Mouse (Mus musculus): ENCODE measurements around the gene Mid1.

The Mid1 gene

DNA sequence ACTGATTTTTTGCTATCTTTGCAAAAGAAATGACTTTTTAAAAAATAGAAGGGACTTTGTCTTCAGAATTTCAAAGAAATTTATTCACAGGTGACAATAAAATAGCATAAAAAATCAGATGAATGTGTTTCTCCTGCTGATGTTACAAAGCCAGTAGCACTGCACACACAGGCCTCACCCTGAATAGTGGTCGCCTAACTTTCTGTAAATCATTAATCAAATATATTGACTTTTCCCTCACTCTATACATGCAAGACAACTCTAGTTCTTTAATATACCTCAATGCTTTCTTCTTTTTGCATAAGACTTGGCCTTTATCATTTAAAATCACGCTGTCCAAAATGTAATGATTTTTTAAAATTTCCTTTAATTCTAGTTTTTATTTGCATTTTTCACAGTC, 126.8 kb downstream of the Mid1 start:
- DNase-seq (ENCODE audit: low spot score in 2 of 2): no peak

DNA sequence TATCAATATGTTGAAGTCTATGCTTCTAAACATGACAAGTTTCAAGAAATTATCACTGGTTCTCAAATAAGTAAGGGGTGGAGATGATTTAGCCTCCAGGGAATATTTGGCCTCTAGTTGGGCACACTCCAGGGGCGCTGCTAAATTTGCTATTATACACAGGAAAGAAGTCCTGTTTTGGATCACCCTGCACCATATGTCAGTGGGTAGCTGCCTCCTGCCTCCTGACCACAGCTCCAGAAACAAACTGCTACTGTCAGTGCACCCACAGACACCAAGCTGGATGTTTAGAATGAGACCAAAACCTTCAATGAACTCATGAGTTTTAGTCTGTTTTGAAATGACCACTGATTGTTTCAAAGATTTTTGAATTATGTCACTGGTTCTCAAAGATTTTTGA, 128.7 kb downstream of the Mid1 start:
- no peak for DNase-seq (ENCODE audit: low spot score in 2 of 2)

DNA sequence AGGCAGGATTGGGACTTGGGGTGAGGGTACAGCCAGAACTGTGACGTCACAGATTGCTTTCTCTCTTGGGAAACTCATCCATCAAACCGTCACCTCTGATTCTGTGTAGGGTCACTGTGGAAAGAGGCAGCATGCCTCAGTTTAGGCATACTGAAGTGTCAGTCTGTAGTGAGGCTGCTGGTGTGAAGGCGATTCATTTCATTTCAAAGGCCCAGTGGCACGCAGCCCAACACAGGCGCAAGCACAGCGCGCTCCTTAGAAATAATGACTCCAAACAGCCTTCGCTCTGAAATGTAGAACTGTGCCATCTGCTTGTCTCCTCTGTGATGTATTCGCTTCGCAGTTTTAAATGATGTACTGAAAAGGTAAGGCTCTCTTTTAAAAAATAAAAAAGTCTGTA, 141.9 kb downstream of the Mid1 start:
- DNase-seq (ENCODE audit: low spot score in 2 of 2): no peak

DNA sequence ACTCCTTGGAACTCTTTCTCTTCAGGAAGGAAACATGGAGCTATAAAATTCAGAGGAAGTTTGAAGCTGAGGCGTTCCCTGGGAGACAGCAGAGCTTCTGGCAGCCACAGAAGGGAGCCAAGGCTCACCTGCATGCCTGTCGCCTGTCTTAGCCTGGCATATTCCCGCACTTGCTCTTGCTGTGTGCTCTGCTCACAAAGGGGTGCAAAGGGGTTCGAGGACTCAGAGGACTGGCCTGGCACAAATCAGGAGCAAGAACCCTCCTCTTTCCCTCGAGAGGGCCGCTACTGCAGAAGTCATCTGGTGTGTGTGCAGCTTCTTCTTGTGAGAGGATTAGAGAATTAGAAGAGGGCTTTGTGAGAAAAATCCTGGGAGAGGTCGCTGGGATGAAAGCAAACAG, 142.7 kb downstream of the Mid1 start:
- DNase-seq (ENCODE audit: low spot score in 2 of 2): no peak

DNA sequence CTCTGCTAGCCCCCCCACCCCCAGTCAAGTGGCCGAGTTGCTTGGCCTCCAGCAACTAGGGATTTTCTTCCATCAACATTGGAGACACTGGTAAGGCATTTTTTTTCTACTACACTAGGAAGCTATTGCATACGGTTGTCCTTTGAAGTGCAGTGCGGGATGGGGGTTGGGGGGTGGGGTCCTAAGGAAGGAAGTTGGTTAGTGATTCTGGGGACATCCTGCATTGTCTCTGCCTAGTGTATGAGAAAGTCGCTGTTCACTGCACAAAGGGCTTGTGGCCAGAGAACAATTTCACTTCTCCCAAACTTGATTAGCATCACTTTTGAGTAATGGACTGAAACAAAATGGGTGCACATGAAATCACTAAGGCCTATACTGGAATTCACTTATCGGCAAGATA, 143.1 kb downstream of the Mid1 start:
- DNase-seq (ENCODE audit: low spot score in 2 of 2): peak in 1 of 2 experiments; percentile 6

DNA sequence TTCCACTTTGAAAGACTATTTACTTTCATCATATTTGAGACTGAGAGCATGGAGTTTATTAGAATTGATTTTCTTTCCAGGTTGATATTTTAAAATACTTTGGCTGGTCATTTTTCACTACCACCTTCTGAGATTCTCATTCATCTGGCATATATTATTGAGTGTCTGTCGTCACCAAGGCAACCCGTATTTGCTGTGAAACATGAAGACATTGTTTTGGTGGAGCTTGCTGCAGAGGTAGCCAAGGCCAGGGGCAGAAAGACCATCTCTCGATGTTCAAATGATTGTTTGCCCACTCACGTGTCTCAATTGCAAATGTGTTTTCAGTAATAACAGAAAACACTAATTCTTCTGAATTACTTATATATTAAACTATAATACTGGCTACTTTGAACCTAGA, 145.1 kb downstream of the Mid1 start:
- DNase-seq (ENCODE audit: low spot score in 2 of 2): no peak

DNA sequence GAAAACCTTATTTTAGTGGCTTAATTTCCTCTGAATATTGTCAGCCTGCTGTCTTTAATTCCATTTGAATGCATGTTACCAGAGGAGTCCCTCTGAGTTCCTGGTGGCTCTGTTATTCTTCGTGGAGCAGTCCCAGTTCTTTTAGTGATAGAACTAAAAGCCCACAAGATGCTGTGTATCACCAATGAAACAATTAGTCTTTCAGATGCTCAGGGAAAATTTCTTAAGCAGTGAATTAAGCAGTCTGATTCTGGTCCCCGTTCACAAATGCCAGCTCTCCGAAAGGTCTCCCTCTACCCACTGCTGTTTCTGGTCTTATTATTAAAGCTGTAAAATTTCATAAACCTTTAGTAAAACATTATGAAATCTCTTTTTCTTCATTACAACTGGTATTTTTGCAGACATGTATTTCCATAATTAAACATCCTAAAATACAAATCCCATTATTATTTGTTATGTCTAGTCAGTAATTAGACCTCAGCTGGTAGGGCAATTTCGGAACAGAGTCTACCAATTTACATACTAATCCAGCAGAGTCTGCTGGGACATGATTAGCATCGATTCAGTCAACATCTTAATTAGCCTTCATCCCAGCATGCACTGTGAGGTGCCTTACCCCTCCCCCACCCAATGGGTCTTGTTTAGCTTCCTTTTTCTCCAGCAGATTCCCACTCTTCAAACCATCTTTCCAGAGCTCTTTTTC, 153.1 kb downstream of the Mid1 start:
- DNase-seq (ENCODE audit: low spot score in 2 of 2): no peak

DNA sequence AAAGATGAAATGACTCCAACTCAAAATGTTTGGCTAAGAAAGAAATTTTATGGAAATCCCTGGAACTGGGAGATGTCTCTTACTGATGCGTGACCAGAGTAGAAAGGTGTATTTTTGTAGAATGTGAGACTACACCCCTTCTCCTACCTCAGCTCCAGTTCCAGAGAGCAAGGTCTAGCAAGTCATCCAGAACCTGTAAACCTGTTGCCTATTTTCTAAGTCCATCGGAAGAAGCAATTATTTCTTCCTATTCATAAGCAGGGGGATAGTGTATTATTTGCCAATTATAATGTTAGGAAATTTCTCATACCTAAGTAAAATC, 153.6 kb downstream of the Mid1 start:
- DNase-seq (ENCODE audit: low spot score in 2 of 2): no peak

DNA sequence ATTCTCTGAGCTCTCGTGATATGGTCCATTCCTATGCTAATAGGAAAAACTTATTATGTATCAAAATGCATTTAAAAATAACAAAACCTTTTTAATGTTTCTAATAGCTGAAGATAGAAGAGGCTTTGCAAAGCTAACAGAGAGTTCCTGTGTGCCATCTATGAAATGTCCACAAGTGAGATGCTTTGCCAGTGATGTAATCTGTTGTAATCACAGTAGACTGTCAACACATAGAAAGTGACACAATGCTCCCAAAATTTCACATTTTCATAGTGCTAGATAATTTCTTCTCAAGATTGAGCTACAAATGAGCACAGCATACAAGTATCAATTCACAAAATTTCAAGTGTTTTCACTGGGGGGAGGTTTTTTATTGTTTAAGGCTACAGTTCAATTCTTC, 158.3 kb downstream of the Mid1 start:
- DNase-seq (ENCODE audit: low spot score in 2 of 2): no peak

DNA sequence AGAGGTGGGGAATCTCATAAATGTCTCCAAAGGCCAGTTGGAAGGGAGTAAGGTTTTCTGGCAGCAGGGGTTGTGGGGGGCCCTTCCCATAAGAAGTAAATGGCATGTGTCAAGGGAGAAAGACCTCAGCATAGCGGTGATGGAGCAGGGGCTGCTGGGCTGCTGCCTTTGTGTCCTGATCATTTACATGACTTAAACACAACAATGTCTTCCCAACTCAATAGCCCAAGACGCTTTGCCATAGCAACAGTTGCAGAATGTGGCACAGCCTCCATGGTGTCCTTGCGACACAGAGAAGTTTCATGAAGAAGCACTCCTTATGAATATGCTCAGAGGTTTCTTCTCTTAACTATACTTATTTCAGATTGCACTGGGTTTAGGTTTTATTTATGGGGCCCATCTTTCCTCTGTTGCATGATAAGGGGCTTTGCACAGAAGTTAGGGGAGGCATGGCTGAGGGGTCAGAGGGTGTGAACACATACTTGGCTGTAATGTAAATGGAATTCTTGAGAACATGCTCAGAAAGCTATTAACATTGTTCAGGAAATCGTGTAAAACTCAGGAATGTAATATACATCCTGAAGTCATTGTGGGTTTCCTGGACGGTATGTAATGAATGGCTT, 159.3 kb downstream of the Mid1 start:
- DNase-seq (ENCODE audit: low spot score in 2 of 2): no peak

DNA sequence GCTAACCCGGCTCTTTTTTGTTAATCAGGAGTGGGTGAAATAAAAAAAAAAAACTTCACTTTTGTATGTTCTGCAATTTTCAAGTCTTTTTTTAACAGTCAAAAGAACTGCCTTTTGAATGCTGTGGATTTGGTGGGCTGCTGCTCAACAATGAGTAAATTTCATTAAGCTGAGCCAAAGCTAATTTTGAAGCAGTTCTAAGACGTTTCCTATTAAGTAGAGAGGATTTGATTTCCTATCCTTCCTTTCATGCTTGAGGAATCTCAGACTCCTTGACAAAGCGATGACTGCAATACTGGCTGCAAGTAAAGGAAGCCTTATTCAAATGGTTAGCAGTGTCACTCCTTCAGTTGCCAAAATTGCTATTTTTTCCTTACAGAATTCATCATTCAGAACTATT, 161.2 kb downstream of the Mid1 start:
- no peak for DNase-seq (ENCODE audit: low spot score in 2 of 2)

DNA sequence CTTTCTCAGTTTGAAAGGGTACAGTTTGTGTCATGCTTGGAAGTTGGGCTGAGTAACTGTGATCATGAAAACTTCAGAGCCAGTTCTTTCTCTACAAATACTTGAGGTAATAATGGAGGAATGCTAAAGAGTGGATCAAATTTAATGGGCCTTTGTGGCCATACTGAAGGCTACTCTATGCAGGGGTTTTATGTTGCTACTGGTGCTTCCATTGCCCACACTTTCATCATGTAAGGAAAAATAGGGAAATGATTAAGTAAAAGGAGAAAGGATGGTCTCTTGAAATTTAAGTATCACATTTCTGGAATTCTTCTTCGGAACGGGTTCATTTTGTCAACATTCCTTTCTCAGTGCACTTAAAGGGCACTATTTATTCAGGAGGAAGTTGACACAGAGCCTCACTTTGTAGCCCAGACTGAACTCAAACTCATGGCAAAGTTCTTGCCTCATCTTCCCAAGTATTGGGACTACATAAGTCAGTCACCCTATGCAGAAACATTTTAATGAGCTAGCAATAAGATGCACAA, 176.3 kb downstream of the Mid1 start:
- DNase-seq (ENCODE audit: low spot score in 2 of 2): no peak

DNA sequence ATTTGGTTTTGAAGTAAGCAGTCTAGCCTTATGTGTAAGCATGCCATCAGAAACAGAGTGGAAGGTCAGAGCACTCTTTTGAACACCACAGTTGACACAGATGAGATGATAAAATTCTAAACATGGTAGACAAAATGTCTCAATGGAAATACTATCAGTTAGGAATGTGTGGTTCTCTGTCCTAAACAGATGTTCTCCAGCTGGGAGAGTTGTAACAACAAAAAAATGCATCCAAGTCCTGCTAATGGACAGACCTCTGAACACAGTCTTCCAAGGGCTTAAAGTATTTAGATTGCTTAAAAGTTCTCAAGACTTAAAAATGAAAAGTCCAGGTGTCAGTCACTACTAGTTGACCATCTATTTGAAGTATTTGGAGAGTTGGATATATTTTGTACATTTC, 177.4 kb downstream of the Mid1 start:
- DNase-seq (ENCODE audit: low spot score in 2 of 2): no peak

DNA sequence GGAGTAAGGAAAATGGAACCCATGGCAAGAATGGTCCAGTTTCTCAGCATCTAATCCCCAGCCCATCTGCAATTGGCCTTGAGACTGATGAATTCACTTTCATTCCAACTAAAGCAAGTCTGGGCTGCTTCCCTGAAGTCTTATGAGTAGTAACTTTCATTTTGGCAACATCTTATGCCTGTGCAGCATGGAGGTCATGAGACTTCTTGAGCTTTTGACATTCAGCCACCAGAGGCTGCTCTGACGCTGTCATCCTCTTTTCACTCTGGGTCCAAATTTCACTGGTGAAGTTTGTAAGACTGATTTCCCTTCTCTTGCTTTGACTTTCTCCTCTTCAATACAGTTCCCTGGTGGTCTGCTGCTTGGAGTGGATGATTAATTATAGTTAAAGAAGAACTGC, 177.8 kb downstream of the Mid1 start:
- DNase-seq (ENCODE audit: low spot score in 2 of 2): peak in 1 of 2 experiments; percentile 18

DNA sequence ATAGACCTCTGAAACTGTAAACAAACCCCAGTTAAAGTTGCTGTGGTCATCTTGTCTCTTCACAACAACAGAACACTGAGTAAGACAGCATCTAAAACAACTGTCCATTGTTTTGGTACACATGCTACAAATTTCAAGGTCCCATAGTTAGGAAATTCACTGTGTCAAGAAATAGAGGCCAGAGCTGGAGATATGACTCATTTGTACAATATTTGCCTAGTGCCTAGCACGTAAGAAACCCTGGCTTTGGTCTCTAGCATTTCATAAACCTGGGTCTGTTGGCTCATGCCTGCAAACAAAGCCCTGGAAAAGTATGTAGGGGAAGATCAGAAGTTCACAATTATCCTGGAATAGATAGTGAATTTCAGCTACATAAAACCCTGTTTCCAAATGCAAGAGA, 178.8 kb downstream of the Mid1 start:
- no peak for DNase-seq (ENCODE audit: low spot score in 2 of 2)

DNA sequence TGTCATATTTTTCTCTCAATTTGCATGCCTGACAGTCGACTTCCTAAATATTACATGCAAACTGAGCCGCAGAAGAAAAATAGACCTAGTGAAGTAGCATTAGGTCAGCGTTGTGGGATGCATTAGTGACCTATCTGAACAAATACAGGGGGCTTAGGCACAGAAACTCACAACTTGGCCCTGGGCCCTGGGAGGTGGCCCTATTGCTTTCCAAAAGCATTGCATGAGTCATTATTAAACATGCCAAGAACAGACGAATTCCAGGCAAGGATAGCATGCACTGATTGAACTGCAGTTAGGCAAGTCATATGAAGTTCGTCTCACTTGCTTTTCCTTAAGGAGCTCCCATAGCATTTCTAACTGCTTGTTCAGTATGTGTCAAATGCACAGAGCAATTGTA, 183.2 kb downstream of the Mid1 start:
- no peak for DNase-seq (ENCODE audit: low spot score in 2 of 2)

DNA sequence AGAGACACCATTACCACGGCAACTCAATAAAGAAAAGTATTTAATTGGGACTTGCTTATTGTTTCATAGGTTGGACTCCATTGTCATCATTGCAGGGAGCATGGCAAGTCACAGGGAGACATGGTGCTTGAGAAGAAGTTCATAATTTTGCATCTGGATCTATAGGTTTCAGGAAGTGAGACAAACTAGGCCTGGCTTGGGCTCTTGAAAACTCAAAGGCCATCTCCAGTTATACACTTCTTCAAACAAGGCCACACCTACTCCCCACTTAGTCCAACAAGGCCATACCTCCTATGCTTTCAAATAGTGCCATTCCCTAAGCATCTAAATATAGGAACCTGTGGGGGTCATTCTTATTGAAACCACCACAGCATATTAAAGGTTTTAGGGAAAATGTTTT, 189.5 kb downstream of the Mid1 start:
- DNase-seq (ENCODE audit: low spot score in 2 of 2): no peak

DNA sequence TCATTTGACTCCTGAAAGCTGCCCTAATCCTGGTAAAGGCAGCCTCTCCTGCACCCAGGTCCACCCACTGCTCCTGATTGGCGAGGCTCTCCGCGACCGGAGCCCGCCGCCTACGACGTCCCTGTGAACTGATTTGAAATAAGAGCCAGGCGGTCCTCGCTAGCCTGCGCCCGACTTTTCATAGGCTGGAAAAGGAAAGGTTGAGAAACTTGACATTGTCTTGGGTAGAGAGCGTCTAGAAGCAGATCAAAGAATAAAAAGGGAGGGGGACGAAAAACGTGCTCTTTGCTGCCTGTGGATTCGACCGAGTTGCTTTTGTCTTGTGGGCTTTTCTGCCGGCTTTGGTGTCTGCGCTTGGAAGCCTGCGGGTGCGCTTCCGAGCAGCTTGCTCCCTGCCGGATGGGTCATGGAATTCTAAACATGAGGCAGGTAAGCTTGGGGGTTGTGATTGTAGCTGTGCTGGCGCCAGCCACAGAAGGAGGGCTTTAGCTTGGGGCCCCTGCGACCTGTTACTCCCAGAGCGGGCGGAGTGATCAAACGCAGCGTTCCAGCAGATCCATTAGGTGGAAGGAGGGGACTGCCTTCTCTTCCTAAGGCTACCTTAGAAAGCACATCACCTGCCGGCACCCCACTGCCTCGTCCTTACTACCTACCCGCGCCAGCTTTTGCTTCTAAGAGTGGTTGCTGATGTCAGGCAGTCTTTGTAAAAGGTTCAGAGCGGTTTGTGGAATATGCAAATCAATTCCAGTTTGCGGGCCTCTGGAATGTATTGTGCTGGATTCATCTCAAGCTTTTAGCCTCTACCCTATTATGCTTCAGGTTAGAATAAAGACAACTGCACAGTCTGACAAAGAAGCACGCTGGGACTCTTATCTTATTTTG, 194.7 kb downstream of the Mid1 start:
- peak in 1 of 2 experiments; percentile 6 for DNase-seq (ENCODE audit: low spot score in 2 of 2)

DNA sequence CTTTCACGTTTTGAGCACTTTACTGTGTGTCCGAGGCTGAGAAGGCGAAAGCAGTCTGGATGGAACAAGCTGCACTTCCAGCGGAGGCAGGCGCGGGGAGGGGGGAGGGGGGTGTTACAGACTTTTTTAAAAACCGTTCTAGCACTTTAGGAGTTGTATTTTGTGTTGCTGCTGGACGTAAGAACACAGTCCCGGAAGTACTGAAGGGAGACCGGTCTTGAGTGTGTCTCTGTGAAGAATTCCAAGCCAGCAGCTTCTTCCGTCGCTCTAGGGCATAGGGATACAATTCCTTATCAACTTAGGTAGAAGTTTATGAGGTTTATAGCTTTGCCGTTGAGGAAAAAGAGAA, 195.3 kb downstream of the Mid1 start:
- DNase-seq (ENCODE audit: low spot score in 2 of 2): no peak

DNA sequence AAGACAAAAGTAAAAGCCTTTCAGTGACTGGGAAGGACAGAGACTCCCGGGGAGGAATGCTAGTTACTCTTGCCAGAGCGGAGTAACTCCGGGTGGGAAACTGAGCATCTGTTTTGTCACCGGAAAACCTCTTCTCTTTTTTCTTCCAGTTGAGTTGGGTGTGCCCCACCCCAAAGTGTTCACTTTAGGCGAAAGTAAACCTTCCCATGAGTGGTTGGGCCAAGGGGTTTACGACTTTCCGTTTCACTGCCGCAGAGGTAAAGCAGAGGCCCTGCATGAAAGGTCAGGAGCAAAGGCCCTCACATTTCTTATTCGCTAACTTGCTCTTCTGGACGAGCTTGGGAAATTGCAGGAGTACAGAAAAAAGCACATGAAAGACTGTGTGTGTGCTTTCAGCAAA, 195.8 kb downstream of the Mid1 start:
- DNase-seq (ENCODE audit: low spot score in 2 of 2): peak in 1 of 2 experiments; percentile 18

DNA sequence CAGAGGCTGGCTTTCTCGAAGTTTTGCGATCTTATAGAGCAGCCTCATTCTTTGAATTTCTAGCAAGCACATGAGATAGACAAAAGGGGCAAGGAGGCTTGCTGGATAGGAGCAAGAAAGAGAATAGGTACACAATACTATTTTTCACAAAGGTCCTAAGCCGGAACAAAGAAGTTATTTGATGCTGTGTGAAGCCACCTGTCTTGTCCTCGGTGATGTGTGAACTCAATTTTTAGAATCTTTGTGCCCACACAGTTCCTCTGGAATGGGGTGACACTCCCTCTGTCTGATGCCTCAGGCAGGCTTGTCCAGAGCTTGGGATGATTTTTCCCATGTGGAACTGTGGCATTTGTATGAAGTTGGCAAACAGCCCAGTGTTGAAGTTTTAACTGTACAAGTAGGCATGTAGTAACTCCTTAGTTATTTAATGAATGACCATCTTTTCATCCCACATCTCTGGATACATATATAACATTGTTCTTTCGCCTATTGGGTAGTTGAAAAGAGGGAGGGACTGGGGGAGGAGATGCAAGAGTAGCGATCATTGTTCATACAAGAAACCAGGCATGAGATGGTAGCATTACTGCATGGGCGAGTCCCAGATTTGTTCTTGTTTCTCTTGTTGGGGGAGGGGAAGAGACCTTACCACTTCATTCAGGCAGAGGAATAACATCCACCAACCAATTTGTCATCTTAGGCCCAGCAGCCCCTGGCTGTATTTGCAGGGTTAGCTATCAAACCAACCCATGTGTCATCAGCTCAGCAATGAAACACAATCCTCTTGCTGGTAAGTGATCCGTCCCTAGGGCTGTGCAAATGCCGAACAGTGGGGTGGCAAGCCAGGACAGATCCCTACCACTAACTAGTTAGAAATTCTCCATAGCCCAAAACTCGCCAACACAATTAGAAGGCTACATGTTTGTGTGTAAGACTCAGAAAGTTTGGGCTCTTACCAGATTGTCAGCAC, 196.5 kb downstream of the Mid1 start:
- DNase-seq (ENCODE audit: low spot score in 2 of 2): no peak

DNA sequence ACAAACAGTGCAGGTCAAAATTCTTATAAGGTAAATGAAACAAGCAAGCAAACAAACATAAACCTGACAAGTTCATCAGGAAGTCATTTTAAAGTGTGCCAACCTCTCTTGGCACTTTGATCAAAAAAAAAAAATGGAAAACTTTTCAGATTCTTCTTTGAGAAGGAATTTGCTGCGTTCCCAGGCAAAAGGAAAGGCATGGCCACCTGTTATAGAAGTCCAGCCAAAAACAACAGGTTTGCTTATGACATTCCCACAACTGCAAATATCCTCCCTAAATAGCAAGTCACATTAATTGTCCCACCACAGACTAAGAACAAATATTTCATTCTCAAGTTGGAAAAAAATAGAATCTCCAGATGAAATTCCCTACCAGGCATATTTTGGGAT, 197.2 kb downstream of the Mid1 start:
- DNase-seq (ENCODE audit: low spot score in 2 of 2): no peak

Data from thymus, postnatal 10 days (tissue).